Mouse (Mus musculus) layer of hippocampus, postnatal 14 days (tissue): ENCODE measurements around the gene E2f6. TPM values are rescaled to one million over a fixed set of nuclear protein-coding genes. Genes with fewer than 3 reads are reported as not detected.
A peak's percentile ranks its signal among the peaks of the same experiment; 100 is the strongest.

Experiments used
- DNase-seq, 2 experiments: peaks; one replicate each; pipeline ENCODE4 v3.0.0; 2021 to 2022; ENCODE audit warnings: low spot score in 2 of 2, mixed read lengths in 1 of 2
- long read RNA-seq, 2 experiments: library from polyadenylated mRNA; stranded (forward); transcript quantifications; one replicate each; pipeline ENCODE4 v2.0.0; 2021
- total RNA-seq, 2 experiments: library from RNA; stranded (reverse); gene quantifications; 2 replicates each; pipeline ENCODE4 v1.2.3; 2021

The E2f6 gene
- 10 to 100 TPM; 22.6 to 27.3 TPM for total RNA-seq
- long read RNA-seq, experiment 1, transcript E2f6-204 (8 exons, 2,362 nt): minor isoform, 6 of 23 reads
- long read RNA-seq, experiment 1, transcript E2f6-201 (7 exons, 2,418 nt): major isoform, 8 of 23 reads
- long read RNA-seq, experiment 1, partial matches to known transcripts: 4 of 23 reads
- long read RNA-seq, experiment 1, other reads (novel, unspliced or antisense): 2 of 23 reads
- long read RNA-seq, experiment 2, transcript E2f6-204 (8 exons, 2,362 nt): major isoform, 20 of 51 reads
- long read RNA-seq, experiment 2, transcript E2f6-201 (7 exons, 2,418 nt): minor isoform, 17 of 51 reads
- long read RNA-seq, experiment 2, partial matches to known transcripts: 9 of 51 reads
- long read RNA-seq, experiment 2, other reads (novel, unspliced or antisense): 2 of 51 reads

GRCm38 (mm10) chr12:16810525-16811431 is at the start of gene E2f6:
Gene E2f6 (plus strand): TSS chr12:16810963.
- DNase-seq: peak; percentile 81 to 82

GRCm38 (mm10) chr12:16761461-16761860 is 49.3 kb upstream of the E2f6 start:
- DNase-seq: no peak

- no peak for DNase-seq
Measured at GRCm38 (mm10) chr12:16763649-16764422, 46.9 kb upstream of the E2f6 start.

GRCm38 (mm10) chr12:16764776-16765445 is 45.9 kb upstream of the E2f6 start:
- no peak for DNase-seq

GRCm38 (mm10) chr12:16768251-16768650 is 42.5 kb upstream of the E2f6 start:
- no peak for DNase-seq

DNA sequence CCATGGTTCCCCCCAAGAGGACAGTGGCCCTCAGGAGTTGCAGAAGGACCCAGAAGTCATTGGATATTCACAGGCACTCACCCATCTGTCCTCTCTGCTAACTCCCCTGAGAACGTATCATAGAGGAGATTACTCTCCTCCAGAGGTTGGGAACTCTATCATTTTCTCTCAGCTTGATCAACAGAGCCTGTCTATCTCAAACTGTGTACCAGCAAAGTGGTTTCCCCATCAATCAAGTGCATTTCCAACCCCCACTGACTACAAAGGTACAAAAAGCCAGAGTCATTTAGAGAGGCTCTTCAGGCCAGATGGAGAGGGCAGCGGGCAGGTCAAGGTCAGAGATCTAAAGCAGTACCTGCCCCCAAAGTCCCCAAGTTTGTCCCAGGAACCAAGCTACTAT is 42.1 kb upstream of the E2f6 start:
- DNase-seq: no peak

DNA sequence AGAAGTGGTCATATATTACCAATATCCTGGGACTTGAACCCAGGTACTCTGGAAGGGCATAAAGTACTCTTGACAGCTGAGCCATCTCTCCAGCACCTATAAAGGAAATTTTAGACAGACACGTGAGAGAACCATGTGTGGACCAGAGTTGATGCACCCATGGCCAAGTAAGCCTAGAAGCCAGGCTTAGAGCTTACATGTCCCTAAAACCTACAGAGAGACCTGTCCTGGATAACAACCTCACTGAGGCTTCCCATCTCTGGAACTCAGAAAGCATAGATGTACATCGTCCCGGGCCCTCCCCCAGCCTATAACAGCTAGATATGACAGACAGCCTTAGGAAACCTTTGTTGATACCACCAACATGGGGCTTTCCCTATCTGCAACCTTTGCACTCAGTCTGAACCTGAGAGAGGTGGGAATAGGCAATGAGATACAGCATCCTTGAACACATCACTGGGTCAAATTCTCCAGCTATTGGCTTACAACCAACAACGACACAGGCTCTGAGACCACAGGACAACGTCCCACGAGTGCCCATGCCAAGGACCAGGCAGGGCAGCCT is 41.1 kb upstream of the E2f6 start:
- no peak for DNase-seq

DNA sequence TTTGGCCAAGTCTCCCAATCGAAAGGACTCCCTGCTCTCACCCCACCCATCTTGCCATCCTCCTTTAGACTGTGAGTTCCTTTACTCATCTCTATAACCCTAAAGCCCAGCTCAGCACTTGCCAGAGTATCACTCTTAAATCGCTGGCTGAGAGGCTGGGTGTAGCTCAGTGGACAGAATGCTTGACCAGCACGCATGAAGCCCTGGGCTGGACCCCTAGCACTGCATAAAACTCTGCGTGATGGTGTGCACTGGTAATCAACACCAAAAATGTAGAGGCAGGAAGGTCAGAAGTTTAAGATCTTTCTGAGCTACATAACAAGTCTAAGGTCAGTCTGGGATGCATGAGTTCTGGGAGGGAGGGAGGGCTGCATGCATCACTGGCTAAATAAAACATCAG is 36.2 kb upstream of the E2f6 start:
- no peak for DNase-seq

- no peak for DNase-seq
Measured at GRCm38 (mm10) chr12:16775351-16775750, 35.4 kb upstream of the E2f6 start.

- DNase-seq: no peak
Measured at GRCm38 (mm10) chr12:16778523-16778922, 32.2 kb upstream of the E2f6 start.

- DNase-seq: no peak
Measured at GRCm38 (mm10) chr12:16779165-16779564, 31.6 kb upstream of the E2f6 start.

- DNase-seq: no peak
Measured at GRCm38 (mm10) chr12:16780320-16780719, 30.4 kb upstream of the E2f6 start.

- DNase-seq: no peak
Measured at GRCm38 (mm10) chr12:16781034-16781746, 29.6 kb upstream of the E2f6 start.

DNA sequence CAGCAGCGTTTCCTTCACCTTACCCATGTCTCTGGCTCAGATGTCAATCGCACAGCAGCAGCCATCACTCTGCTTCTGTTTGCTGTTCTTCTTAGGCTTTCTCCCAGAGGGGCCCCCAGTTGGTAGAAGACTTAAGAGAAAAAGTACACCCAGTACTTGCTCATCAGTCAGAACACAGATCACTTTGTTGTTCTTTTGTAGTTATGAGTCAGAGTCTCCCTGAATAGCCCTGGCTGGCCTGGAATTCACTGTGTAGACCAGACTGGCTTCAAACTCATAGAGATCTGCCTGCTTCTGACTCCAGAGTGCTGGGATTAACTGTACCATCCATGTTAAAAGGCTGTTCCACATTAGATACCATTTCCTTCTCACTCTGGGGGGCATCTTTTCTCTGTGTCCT is 22.2 kb upstream of the E2f6 start:
- DNase-seq: no peak

- DNase-seq: no peak
Measured at GRCm38 (mm10) chr12:16789199-16789598, 21.6 kb upstream of the E2f6 start.

DNA sequence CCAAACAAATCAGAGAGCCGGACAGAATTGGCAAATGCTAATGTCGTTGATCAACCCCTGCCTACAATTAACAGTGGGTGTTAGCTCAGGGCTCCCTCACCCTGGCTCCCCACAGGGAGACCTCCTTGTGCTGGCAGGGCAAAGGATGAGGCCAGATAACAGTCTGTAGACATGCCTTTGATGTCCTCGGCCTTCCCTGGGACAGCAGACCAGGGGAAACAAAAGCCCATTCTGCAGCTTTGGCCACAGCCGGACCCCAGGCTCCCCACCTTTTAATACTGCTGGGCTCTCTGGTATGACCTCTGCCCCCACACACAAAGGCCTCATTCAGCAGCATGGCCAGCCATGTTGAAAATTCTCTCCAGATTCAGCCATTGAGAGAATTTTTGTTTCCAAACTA is 21.0 kb upstream of the E2f6 start:
- no peak for DNase-seq

DNA sequence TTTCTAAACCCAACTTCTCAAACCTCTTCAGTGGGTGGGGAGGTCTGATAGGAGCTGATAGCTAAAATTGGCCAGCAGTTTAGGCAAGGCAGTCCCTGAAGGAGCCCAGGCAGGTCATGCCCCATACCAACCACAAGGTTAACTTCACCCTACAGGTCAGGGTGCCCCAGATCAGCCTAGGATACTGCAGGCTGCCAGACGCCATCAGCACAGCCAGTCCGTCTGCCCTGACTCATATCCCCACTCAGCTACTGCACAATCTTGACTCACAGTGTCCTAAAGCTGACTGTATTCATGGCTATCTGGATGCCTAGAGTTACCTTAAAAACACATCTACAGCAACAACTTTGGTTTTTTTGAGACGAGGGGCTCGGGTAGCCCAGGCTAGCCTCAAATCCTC is 20.3 kb upstream of the E2f6 start:
- no peak for DNase-seq

DNA sequence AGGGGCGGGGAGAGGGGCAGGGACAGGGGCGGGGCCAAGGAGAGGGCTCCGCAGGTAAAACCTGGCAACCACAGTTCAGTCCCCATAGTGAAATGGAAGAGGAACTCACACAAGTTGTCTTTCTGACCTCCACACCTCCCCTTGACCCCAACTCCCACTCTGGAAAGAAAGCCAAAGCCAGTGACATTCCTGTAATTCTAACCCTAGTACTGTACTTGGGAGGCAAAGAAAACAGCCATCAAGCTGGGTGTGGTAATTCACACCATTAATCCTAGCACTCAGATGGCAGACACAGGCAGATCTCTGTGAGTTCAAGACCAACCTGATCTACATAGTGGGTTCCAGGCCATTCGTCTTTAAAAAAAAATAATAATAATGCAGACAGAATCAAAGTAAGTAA is 17.4 kb upstream of the E2f6 start:
- DNase-seq: no peak

GRCm38 (mm10) chr12:16795781-16796180 is 15.0 kb upstream of the E2f6 start:
- DNase-seq: no peak

DNA sequence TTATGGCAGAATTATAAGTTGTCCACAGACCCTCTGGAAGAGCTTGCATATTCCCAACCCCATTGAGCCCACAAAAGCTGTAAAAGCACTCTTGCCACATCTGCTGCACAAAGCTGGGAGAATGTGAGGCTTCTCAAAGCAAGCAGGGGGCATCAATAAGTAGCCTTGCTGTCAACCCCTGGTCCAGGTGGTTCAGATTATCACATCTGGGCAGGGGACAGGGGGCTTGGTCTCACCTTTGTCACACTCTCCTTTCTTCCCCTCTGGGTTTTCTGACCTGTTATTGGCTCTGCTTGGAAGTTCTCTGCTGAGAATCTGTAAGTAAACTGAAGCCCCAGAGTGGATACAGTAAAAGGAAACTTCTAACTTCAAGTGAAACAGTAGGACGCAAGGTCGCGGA is 11.9 kb upstream of the E2f6 start:
- DNase-seq: no peak
